Mouse (Mus musculus) splenic B cell, adult 2 months (primary cell): ENCODE results near the gene Nemp1.
A peak's percentile ranks its signal among the peaks of the same experiment; 100 is the strongest.

Experiments used
- DNase-seq: peaks from one replicate; pipeline ENCODE4 v3.0.0-alpha.2; 2011; ENCODE audit warnings: low read depth, low spot score
- H3K27me3 ChIP-seq: 2 replicates; pipeline ENCODE4 v1.6.1; 2012; ENCODE audit warnings: mild to moderate bottlenecking, low read length, moderate library complexity, mixed read lengths; ENCODE audit not compliant: control insufficient read depth, poor library complexity, insufficient read depth, severe bottlenecking
- H3K36me3 ChIP-seq: 2 replicates; pipeline ENCODE4 v1.6.1; 2012; ENCODE audit warnings: mild to moderate bottlenecking, low read length, moderate library complexity, mixed read lengths; ENCODE audit not compliant: control insufficient read depth, poor library complexity, insufficient read depth, severe bottlenecking

Gene Nemp1

GRCm38 (mm10) chr10:127737552-127737951 is 70.9 kb downstream of the Nemp1 start:
- H3K36me3 ChIP-seq, result no peaks in the 10 kb centered on the region
- no peak for DNase-seq
- H3K27me3 ChIP-seq, result no peaks in the 10 kb centered on the region

DNA sequence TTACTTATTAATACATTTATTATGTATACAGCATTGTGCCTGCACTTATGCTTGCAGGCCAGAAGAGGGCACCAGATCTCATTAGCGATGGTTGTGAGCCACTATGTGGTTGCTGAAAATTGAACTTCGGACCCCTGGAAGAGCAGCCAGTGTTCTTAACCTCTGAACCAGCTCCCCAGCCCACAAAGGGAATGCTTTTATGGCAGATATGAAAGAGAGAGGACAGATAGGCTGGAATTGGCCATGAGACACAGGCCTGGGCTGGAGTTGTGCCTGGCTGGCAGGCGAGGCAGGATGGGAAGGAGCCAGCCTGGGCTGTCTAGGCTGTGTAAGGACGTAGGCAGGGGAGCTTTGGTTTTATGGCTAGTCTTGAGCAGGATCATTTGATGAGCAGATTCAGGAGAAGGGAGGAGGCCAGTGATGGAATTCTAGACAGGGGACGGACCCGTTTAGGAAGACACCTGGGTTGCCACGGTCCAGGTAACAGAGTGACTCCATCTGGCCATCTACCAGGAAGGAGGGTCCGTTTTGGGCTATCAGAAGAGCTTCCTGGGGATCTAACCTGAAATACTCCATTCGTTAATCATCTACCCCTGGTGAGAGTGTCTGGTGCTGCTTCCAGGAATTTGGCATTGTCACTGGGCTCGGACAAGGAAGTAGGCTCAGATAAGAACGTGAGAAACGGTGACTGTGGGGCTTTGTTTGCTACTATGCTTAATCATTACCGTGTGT is 71.6 kb downstream of the Nemp1 start:
- DNase-seq, result peak; percentile 71
- peaks cover 2% of the 10 kb centered on the region; the same call in 1 of the 2 replicates for H3K36me3 ChIP-seq
- H3K27me3 ChIP-seq, result no peaks in the 10 kb centered on the region

GRCm38 (mm10) chr10:127739083-127739660 is 72.5 kb downstream of the Nemp1 start, which contains the start of gene Zbtb39:
Gene Zbtb39, plus strand, starts transcription at chr10:127739538.
- Histone ChIP-seq H3K27me3 (no peaks in the 10 kb centered on the region), H3K36me3 (peaks cover 2% of the 10 kb centered on the region; the same call in 1 of the 2 replicates)
- peak; percentile 83 for DNase-seq

- H3K36me3 ChIP-seq, result peaks cover 2% of the 10 kb centered on the region; the same call in 1 of the 2 replicates
- no peak for DNase-seq
- H3K27me3 ChIP-seq, result no peaks in the 10 kb centered on the region
Observed at GRCm38 (mm10) chr10:127739661-127740161, 73.0 kb downstream of the Nemp1 start.

DNA sequence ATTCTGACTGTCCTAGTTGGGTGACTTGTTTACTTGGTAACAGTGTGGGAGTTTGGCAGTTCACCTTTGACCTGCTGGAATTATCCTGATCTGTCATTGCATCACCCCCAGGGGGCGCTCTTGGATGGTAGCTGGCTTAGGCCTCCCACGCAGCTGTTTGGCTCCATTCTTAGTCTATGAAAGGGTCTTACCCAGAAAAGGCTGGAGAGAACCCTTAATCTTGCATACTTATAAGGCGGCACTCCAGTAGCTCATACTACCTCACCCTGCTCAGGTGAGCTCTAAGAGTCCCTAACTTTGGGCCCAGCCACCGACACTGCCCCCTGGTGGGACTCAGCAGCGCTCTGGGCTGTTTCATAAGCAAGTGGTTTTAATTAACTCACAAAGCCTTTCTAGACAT is 78.0 kb downstream of the Nemp1 start:
- peak; percentile 66 for DNase-seq
- no peaks in the 10 kb centered on the region for H3K27me3 ChIP-seq
- H3K36me3 ChIP-seq, result peaks cover 2% of the 10 kb centered on the region; the same call in 1 of the 2 replicates

- no peaks in the 10 kb centered on the region for H3K27me3 ChIP-seq
- DNase-seq, result no peak
Observed at GRCm38 (mm10) chr10:127745886-127746285, 79.2 kb downstream of the Nemp1 start.

GRCm38 (mm10) chr10:127747254-127747653 is 80.6 kb downstream of the Nemp1 start:
- no peak for DNase-seq
- peaks cover 2% of the 10 kb centered on the region; the same call in 1 of the 2 replicates for H3K36me3 ChIP-seq
- H3K27me3 ChIP-seq, result no peaks in the 10 kb centered on the region

More at GRCm38 (mm10) chr10:127745886-127746285, 79.2 kb downstream of the Nemp1 start:
- H3K36me3 ChIP-seq, result peaks cover 2% of the 10 kb centered on the region; the same call in 1 of the 2 replicates

DNA sequence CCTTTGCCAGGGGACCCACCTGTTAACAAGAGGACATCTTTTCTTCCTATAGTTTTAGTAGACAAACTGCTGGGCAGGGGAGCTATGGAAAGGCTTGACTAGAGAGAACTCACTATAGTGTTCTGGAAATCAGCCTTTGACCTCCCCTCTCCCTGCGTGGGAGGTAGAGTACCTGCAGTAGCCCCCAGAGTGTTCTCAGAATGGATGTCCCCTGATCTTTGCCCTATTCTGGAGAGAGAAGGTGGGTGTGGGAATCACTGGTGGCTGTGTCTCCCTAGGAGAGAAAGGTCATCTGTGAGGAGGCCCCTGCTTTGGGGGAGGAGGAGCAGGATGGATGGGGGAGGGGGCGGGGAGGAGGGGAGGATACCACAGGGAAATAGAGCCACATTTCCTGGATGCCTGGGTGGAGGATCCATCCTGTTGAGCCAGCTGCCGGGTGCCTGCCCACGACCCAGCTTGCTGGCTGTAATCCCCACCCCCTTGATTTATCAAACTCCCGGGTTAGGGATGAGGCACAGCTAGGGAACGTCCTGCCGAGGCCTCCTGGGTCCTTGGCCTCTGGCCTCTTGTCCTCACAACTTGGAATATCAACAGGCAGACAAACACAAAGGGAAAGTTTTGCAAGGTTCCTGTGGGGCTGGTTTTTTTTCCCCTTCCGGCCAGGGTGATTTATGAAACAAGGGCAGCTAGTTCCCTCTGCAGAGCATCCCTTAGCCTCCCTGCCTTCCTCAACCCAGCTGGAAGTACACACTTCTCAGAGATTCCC is 82.3 kb downstream of the Nemp1 start:
- Histone ChIP-seq H3K36me3 (no peaks in the 10 kb centered on the region), H3K27me3 (no peaks in the 10 kb centered on the region)
- no peak for DNase-seq

- no peaks in the 10 kb centered on the region for H3K36me3 ChIP-seq
- H3K27me3 ChIP-seq, result no peaks in the 10 kb centered on the region
- DNase-seq, result no peak
Observed at GRCm38 (mm10) chr10:127750136-127750777, 83.6 kb downstream of the Nemp1 start.
